Mouse (Mus musculus) testis, postnatal 10 days (tissue): ENCODE results near the gene Tmem88.

Experiments
- DNase-seq: peaks from one replicate; pipeline ENCODE4 v3.0.0; 2021; ENCODE audit warnings: low spot score

Gene Tmem88

DNA sequence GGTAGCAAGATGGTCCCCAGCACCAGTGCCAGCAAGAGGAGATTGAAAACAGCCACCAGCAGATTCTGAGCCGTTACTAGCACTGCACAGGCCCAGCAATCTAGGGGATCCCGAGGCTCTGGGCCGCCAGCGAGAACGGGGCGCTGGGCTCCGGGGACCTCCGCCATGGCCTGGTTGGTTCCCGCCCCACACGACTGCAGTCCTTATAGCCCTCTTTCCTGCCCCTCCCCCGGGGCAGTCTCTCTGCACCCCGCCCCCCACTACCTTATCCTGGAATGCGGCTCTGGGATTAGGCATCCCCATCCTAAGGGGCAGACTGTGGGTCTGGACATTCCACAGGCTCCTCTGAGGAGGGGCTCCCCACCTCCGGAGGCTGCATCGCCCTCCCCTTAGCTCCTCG, at the start of gene Tmem88:
Gene Tmem88, minus strand, starts transcription at position 176 of the 400 bp plus-strand sequence.
- peak; percentile 63 for DNase-seq

DNA sequence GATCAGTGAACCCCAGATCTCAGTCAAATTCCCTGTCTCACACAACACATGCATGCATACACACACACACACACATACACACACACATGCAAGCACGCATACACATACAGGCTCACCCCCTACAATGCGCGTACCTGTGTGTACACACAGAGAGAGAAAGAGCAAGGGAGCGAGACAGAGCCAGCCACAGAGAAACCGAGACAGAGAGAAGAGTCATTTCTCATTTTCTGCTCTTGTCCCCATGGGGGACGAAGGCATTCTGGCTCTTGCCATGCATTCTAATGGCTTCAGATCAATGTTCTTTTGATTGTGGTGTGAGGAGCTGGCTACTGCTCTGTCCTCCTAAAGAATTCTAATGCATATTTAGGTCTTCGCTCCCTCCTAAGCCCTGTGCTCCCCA, 49.3 kb upstream of the Tmem88 start:
- DNase-seq: no peak

DNA sequence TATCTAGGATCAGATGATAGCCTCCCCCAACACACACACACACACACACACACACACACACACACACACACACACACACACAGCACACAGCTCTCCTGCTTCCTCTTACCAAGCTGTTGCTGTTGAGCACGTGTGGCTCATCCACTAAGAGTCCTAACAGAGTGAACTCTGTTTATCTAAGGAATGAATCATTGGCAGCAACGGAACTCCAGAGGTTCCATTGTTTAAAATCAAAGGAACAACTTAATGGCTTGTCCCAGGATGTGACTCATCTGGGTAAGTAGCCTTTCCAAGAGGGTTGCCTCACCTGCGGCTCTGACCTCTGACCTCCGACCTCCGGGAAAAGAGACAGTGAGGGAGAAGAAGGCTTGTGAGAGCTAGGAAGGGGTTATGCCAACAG, 45.3 kb upstream of the Tmem88 start:
- DNase-seq: no peak

DNA sequence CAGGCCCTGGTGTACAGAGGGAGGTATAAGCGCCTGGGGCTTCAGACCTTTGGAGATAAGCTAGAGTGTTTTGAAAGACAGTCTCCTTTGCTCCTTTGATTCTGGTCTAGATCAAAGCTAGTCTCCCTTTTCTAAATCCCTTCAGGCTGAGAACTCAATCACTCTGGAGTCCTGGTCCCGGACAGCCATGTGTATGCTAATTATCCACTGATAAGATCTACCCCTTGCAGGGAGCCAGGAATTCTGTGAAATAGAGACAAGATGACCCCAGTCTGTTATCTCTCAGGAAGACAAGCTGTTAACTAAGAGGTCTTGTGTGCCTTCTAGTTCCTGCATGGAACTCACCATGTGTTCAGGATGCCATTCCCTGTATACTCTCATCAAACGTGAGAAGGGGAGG, 39.3 kb upstream of the Tmem88 start:
- no peak for DNase-seq

DNA sequence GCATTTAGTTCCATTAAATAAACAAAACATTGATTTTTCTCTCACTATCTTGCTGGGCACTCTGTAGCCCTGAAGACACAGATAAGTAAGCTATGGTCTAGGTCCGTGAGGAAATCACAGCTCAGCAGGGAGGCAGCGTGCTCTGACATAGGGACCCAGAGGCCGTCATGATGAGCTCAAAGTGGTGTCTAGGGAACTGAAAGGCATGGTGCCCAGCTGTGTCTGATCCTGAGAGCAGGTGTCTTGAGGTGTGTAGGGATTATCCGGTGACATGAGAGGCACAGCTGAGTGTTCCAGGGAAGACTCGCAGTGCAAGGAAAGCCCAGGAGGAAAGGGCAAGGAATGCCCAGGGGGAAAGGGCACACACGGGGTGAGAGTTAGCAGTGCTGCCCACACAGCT, 35.2 kb upstream of the Tmem88 start:
- DNase-seq: no peak

DNA sequence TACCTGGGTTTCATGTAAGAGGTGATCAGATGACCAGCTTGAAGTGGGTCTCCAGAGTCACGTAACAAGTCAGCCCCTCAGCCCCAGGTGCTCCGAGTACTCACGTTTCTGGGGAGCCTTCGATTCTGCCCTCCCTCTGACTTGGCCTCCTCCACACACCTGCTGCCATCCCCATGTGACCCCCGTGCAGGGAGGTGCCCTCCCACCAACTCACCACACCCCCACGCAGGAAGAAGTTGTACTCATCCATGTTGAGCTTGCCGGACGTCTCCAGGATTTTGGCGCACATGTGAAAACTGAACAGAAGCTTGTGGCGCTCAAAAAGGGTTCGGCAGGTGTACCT, 34.6 kb upstream of the Tmem88 start:
- DNase-seq: no peak

DNA sequence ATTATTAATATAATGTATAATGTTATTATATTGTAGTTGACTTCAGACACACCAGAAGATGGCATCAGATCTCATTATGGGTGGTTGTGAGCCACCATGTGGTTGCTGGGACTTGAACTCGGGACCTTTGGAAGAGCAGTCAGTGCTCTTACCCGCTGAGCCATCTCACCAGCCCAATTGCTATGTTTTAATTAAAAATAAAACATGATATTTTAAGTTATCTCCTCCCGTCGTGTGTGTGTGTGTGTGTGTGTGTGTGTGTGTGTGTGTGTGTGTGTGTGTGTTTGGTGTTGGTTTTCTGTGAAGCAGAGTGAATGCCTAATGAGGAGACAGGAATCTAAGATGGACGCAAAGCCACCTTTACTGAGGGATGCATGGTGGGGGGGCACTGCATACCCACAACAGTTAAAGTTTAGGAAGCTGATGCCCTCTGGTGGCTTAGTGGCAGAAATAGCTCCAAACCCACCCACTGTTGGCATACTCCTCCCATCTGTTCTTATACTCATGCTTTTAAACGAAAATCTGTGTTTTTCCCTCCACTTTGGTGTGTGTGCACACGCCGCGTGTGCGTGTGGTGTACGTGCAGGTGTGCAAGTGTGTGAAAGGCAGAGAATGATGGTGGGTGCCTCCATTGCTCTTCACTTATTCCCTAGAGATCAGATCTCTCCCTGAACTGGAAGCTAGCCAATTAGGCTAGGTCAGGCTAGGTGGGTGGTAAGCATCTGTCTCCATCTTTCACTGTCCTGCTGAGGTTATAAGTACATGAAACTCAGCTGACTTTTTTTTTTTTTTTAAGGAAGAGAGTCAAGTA, 34.0 kb upstream of the Tmem88 start:
- peak; percentile 70 for DNase-seq

DNA sequence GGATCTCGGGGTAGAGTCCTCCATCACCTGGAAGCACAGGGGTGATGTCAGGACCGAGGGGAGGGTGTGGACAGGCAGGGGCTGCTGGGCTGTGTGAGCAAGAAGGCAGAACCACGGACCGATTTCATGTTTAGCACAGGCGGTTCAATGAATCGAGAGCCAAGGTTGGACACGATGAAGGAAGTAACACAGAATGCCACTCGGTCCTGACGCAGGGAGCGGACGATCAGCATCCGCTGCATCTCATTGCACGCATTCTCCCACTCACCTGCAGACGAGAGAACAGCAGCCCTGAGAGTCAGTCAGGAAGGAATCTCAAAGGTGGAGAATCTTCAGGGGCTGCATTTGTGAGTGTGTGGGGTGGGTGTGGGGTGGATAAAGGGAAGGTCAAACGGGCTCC, 32.6 kb upstream of the Tmem88 start:
- DNase-seq: no peak

DNA sequence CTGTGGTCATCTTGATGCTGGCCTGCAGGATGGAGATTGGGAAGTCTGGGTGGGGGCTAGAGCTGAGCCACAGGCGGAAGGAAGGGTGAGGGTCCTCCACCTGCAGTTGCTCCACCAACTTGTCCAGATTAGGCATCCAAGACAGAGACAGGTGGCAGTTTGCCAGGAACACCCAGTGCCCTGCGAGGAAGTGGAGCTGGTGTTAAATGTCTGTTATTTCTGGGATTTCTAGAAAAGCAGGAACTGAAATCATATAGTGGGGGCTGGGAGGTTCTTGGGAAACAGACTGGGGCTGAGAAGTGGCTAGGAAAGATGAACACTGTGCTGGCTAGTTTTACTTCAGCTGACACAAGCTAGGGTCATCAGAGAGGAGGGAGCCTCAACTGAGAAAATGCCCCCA, 31.3 kb upstream of the Tmem88 start:
- peak; percentile 70 for DNase-seq

DNA sequence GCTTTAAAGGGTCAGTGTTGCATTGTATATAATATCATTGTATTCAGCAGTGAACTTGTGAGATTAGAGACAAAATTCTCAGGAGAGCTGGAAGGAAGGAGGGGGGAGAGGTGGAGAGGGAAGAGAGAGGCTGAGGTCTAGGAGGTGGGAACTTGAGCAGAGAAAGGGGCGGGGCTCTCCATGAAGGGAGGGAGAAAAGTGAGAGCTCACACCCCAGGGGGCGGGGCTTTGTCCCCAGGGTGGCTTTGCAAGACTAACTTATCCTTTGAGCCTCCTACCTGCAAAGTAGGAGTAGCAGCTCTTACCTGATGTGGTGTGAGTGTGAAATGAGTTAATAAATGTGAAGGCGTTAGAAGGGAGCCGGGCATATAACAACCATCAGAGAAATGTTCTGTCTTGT, 30.7 kb upstream of the Tmem88 start:
- peak; percentile 76 for DNase-seq

DNA sequence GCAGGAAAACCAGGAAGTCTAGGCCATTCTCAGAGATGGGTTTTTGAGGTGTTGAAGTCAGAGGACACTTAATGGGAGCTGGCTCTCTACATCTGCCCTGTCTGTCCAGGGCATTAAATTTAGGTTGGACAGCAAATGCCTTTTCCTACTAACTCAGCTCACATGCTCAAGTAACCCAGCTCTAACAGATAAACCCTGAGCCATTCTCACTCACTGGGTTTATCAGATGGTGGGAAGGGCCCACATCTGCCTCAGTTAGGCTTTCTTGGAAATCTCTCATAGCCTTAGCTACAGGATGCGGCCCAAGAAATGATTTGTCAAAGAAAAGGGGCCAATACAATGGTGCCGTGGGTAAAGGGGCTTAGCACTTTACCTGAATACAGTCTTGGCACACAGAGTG, 28.2 kb upstream of the Tmem88 start:
- DNase-seq: no peak

DNA sequence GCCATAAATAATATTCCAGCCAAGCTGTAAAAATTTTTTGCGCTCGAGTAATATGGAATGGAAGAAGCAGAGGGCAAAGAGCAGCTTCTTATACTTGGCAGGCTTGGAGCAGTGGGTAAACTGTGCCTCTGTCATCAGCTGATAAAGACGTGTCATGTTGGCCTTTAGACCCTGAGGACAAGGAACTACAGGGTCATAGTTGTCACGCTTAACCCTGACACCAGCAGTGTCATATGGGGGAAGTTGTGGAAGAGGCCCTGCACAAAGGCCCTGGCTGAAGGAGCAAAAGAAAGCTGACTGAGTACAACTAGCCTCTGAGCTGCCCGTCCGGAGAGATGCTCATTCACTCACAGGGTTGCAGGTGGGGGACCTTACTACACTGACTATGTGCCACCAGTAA, 25.9 kb upstream of the Tmem88 start:
- no peak for DNase-seq

DNA sequence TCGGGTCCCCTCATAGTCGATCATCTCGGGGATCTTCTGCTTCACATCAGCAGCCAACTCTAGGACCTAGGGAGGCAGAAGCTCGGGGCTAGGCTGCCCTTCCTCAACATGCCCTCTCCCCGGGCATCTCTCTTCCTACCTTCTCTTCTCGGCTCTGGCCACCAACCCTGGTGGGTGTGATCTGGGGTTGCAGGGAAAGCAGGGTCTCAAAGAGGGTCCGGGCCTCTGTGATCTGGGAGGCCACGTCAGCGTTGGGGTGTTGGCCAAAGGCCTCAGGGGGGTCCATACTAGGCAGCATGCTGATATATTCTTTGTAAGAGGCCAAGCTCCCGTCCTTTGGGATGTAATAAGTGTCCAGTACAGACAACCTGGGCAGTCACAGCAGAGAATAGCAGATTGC, 24.8 kb upstream of the Tmem88 start:
- DNase-seq: no peak

DNA sequence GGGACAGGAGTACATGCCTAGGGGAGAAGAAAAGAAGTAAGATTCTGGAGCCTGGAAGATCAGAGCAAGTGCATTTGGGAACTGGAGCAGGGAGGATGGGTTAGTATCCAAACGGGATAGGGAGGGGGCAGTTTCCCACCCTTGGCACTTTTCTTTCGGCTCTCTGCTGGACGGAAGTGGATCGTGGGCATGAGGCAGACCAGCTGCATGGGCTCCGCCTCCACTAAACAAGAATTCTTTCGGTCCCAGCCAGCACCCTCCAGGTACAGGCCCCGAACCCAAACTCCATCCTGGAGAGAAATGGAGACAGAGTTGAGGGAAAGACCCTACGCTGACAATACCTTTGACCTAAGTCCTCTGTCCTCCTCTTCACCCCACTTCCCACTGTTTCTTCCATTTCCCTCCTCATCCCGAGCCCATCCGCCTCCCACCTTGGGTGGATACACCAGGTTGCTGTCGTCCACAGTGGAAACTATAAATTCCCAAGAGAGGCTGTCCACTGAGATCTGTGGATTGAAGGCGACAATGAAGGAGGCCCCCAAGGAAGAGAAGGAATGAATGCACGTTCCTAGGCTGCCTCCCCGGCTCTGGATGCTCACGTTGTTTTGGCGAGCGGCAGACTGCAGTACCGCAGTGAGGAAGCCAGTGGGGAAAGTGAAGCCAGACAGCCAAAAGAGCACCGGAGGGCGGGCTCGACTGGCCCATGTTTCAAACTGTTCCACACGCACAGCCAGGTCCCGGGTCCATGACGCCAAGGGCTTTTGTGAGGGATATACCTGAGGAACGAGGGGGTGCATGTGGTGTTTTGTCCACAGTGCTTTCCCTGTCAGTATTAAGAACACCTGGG, 23.3 kb upstream of the Tmem88 start:
- no peak for DNase-seq

DNA sequence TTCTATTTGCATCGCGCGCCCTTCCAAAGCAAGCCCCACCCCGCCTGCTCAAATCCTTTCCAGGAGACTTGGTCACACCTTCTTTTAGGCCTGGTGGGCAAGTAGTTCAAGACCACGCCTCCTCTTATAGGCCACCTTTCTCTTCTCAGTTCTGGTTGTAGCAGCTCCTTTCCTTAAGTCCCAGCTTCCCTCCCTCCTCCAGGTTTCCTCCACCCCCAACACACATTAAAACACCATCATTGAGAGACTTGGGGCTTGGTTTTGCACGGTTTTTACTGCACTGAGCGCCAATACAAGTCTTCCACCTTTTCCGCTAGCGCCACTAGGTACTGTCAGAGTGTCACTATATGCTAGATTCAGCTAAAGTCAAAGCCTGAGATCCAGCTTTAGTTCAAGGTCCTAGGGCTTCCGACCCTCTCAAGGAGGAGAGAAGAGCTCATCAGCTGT, 22.5 kb upstream of the Tmem88 start:
- no peak for DNase-seq

DNA sequence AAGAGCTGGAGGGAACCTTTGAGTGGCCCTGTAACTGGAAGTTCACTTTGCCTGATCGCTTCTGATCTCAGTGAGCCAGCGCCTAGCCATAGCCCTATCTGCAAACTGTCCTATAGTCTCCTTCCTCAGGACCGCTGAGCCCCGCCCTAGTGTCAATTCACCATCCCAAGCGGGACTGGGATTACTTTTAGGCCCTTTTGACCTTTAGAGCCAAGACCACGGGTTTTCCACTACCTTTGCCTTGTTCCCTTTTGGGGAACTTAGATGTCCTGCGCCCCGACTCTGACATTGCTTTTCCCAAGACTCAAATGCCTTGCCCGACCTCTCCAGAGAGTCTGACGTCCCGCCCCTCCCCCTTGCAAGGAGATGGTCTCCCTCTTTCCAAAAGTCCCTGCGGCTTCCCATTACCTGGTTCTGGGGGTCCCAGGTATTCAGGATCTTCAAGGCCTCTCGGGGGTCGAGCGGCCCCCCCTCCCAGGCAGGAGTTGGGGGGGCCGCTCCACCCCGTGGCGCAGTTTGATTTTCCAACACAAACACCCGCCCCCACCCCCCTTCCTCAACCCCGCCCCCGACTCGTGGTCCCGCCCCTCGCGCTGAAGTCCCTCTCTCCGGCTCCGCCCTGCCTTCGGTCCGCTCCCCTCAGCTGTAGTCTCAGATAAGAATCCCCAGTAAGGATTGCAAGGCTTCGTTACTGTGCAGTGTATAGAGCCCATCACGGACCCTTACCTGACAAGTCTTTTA, 21.9 kb upstream of the Tmem88 start:
- DNase-seq: peak; percentile 81

DNA sequence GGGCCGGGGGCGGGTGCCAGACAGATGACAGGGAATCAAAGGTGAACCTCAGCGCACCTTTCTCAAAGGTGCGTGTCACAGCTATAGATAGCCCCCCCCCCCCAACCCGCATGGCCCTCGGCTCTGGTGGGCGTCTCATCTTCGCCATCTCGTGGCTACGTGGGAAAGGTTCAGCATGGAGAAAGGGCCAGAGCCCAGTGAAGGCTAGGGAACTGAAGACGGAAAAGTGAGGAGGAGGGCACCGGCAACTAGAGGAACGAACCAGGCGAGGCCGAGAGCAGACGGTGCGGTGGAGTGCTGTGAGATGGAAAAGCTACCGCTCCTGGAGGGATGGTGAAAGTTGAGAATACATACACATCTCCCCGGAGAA, 21.4 kb upstream of the Tmem88 start:
- DNase-seq: peak; percentile 65

DNA sequence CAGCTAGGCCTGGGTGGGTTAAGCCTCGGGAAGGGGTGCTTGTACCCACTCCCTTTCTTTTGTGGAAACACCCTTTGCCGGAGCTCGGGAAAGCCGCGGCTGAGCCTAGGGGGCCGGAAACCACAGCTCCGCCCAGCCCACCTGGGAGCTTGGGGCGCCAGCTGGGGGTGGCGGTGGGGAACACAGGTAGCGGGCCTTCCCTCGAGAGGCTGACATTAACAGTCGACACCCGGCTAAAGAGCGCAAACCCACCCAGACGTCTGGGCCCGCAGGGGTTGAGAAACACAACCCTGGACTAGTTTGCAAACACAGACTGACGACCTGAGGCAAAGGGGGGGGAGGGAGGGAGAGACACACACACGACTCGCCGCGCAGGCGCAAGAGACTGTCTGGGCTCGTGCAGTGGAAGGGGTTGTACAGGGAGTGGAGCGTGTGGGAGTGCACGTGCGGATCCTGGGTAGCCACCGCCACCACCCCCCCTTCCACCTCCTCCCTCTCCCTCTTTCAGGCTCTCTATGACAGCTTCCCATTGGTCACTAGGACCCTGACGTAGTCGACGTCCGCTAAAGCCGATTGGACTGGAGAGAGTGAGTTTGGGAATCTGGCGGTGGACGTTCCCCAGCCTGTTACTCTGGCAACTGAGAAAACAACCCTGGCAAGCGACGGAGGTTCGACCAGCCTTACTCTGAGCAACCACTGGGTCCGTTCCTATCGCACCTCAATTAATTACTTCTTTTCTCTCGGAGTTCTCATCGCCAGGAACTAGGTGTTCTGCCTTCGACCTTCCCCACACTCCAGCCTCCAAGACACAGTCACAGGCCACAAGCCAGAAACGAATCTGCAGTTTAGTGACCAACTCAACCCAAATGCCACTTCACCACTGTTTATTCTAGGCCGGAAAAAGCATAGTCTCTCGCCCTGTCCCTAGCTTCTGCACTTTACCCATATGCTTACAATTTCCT, 20.7 kb upstream of the Tmem88 start:
- DNase-seq: peak; percentile 94

DNA sequence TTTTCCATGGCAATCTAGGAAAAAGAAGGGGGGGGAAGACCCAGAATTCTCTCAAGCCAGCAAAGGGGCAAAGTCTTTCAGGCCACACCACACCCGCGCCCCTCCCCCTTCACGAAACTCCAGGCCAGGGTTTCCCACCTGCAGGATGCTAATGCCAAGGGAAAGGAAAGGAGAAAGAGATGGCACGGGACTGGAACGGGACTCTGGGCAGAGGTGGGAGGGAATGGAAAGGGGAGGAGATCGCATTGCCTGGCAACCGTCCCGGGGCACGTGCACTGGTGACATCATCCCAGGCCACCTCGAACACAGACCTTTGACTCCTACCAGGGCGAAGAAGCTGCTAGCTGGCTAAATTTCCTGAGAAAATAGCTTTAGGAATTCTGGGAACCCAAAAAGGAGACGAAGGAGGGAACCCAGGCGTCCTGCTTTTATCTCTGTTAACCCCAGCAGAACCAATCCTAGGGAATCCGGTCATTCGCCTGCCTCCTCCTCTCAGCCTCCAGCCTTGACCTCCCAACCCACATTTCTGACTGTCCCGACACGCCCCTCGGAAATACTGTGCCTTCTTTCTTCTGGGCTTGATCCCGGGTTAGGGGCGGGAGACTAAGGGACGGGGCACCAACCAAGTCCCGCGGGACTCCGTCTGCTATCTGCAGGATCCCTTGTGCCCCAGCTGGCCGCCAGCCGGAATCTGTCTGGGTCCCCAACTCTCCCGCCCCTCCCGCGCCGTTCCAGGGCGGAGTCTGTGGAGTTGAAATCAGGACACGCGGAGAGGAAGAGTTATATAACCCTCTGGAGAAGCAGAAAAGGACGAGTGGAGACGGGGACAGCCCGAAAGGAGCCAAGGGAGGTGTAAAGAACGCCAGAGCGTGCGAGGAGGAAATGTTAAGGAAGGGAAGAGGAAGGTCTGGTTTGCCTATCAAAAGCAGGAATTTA, 19.7 kb upstream of the Tmem88 start:
- DNase-seq: peak; percentile 99

DNA sequence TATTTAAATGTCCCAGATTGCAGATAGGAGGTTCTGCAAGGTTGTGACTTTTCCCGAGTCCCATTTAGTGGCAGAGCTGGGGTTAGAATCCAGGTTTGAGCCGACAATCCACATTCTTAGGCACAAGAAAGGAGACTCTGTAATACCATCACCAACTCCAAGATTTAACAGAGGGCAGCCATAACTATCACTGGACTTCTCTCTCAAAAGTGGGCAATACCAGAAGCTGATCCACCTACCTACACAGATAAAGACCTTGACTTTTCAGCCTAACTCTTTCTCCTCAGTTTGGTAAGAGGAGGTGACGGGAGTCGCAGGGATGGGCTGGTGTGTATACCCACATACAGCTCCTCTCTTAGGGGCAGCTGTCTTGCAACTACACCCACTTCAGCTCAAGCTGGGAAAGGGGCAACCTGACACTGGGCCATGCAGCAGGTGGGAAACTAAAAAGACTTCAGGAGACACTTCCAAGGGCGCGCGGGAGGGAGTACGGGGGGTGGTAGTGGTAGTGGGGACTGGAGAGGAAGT, 19.0 kb upstream of the Tmem88 start:
- DNase-seq: no peak
